Mouse (Mus musculus): ENCODE measurements around the gene Gm1553. TPM values are rescaled to one million over a fixed set of nuclear protein-coding genes. Genes with fewer than 3 reads are reported as not detected.

The Gm1553 gene
- not detected in 2 replicates for polyA plus RNA-seq (2015; fragmentation: Nextera tagmentation; extraction: Ambion mirVana)

DNA sequence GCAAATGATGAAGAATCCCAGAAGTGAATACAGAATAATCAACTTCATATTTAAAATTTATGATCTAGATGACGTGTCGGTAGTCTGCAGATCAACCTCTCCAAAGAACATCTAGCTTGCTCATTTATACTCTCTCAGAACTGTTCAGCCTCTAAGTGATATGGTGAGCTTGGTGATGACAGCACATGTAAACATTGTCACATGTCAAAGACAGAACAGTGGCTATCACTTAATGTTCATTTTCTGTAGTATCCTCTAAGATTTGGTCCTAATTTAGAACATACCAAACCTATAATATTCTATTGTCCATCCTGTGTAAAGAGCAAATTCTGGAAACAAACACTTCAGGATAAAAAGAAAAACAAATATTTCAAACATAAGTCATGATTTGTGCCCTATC is at the start of gene Gm1553:
TSS of gene Gm1553 (minus strand) at position 101 of the 400 bp plus-strand sequence.
- WGBS: 83% methylated on average over 2 of the region's 2 CpGs
- H3K9me3 ChIP-seq (replicated peaks): no peaks in the 10 kb centered on the region
- H3K36me3 ChIP-seq: no peaks in the 10 kb centered on the region
- no peak within 1 kb of the TSS for H3K27ac ChIP-seq (replicated peaks)
- no peaks in the 10 kb centered on the region for H3K27me3 ChIP-seq
- no peak within 1 kb of the TSS for H3K9ac ChIP-seq
- no peak within 1 kb of the TSS for H3K4me2 ChIP-seq (replicated peaks)
- ATAC-seq (ENCODE audit: insufficient number of reproducible peaks, low FRiP score, low TSS enrichment, low read depth): no peak
- no peaks in the 10 kb centered on the region for H3K4me1 ChIP-seq
- no peak within 1 kb of the TSS for H3K4me3 ChIP-seq (replicated peaks)

Other genes starting within 250 kb of the Gm1553 start
- gene 4932415D10Rik, start 176.0 kb downstream of the Gm1553 start, polyA plus RNA-seq (2015; fragmentation: Nextera tagmentation; extraction: Ambion mirVana): not detected in 2 replicates
- 8.2 and 10.4 TPM in 2 replicates for gene Gm4924, start 138.4 kb downstream of the Gm1553 start, polyA plus RNA-seq (2015; fragmentation: Nextera tagmentation; extraction: Ambion mirVana)
- 30.5 and 31.9 TPM in 2 replicates for gene 1190007I07Rik, start 130.6 kb upstream of the Gm1553 start, polyA plus RNA-seq (2015; fragmentation: Nextera tagmentation; extraction: Ambion mirVana)
- 113 and 117 TPM in 2 replicates for gene Tdg, start 137.2 kb upstream of the Gm1553 start, polyA plus RNA-seq (2015; fragmentation: Nextera tagmentation; extraction: Ambion mirVana)
- 21.5 and 21.6 TPM in 2 replicates for gene Glt8d2, start 198.0 kb upstream of the Gm1553 start, polyA plus RNA-seq (2015; fragmentation: Nextera tagmentation; extraction: Ambion mirVana)
- gene Hcfc2, start 203.5 kb upstream of the Gm1553 start, polyA plus RNA-seq (2015; fragmentation: Nextera tagmentation; extraction: Ambion mirVana): 45.8 and 46.6 TPM in 2 replicates

All from embryonic facial prominence, embryonic 15.5 days (tissue).